Mouse (Mus musculus) erythroblast, embryonic 14.5 days (primary cell): ENCODE measurements at regions not wholly inside any gene's neighbourhood (a gene's known extent, or its start where the extent isn't known, plus 50 kb on each side); places are given as distances from the start of the nearest gene placed in this dataset.

Source experiments
- GATA1 ChIP-seq: IDR thresholded peaks from 2 replicates; pipeline ENCODE4 v1.6.1; 2012; ENCODE audit warnings: low read length, inconsistent platforms, mixed read lengths
- TAL1 ChIP-seq: IDR thresholded peaks from 3 replicates; pipeline ENCODE4 v1.6.1; 2012; ENCODE audit warnings: low read length, inconsistent platforms, mixed read lengths

GRCm38 (mm10) chr16:29865075-29865740 is 199.0 kb upstream of the Hes1 start:
- TF ChIP-seq GATA1 (no peak), TAL1 (no peak)
